Mouse (Mus musculus) lung, postnatal 0 days (tissue): ENCODE results near the gene Art5. TPM values are rescaled to one million over a fixed set of nuclear protein-coding genes. Genes with fewer than 3 reads are reported as not detected.

Experiments
- ATAC-seq: fragments of 200-750 bp; cut with Nextera tagmentation; 2 replicates; pipeline ENCODE4 v1.8.0; 2017; ENCODE audit warnings: moderate library complexity
- DNase-seq: peaks from one replicate; pipeline ENCODE4 v3.0.0-alpha.2; 2016; ENCODE audit warnings: low spot score
- H3K27ac ChIP-seq: fragments of 300-500 bp; sonication (generic); 2 replicates; pipeline ENCODE4 v1.5.1; 2014; ENCODE audit warnings: antibody characterized with exemption, mild to moderate bottlenecking, low read length, mixed read lengths
- H3K27me3 ChIP-seq: fragments of 300-500 bp; sonication (generic); replicated peaks from 2 replicates; pipeline ENCODE4 v1.6.1; 2014; ENCODE audit warnings: low read length, mixed read lengths; ENCODE audit not compliant: insufficient read depth
- H3K36me3 ChIP-seq: fragments of 300-500 bp; sonication (generic); 2 replicates; pipeline ENCODE4 v1.6.1; 2014; ENCODE audit warnings: low read length, mixed read lengths; ENCODE audit not compliant: insufficient read depth
- H3K4me1 ChIP-seq: fragments of 300-500 bp; sonication (generic); 2 replicates; pipeline ENCODE4 v1.6.1; 2014; ENCODE audit warnings: antibody characterized with exemption, low read depth, low read length, mixed read lengths; ENCODE audit not compliant: insufficient read depth
- H3K4me2 ChIP-seq: fragments of 300-500 bp; sonication (generic); replicated peaks from 2 replicates; pipeline ENCODE4 v1.6.1; 2014; ENCODE audit warnings: low read depth, mild to moderate bottlenecking, low read length, moderate library complexity, mixed read lengths
- H3K4me3 ChIP-seq: fragments of 300-500 bp; sonication (generic); 2 replicates; pipeline ENCODE4 v1.5.1; 2014; ENCODE audit warnings: low read depth, low read length
- H3K9ac ChIP-seq: fragments of 300-500 bp; sonication (generic); replicated peaks from 2 replicates; pipeline ENCODE4 v1.6.1; 2014; ENCODE audit warnings: low read depth, mild to moderate bottlenecking
- H3K9me3 ChIP-seq: fragments of 300-500 bp; sonication (generic); 2 replicates; pipeline ENCODE4 v1.6.1; 2016; ENCODE audit warnings: low read length, mixed read lengths
- CTCF ChIP-seq: IDR thresholded peaks from 2 replicates; pipeline ENCODE4 v1.5.1; 2016; ENCODE audit warnings: antibody characterized with exemption, mild to moderate bottlenecking
- EP300 ChIP-seq: IDR thresholded peaks from 2 replicates; pipeline ENCODE4 v1.6.1; 2016; ENCODE audit warnings: antibody characterized with exemption, mild to moderate bottlenecking, control low read depth
- WGBS: fragments of 180-500 bp; shearing (Covaris S2); extraction: QIAGEN DNeasy Blood & Tissue Kit; methylation state at CpG from one replicate; pipeline ENCODE4 v1.1.7; 2014; 5-methylcytosine and 5-hydroxymethylcytosine counted together
- polyA plus RNA-seq: library from polyadenylated mRNA; unstranded; fragments of >200 nt; fragmentation: Nextera tagmentation; extraction: Ambion mirVana; gene quantifications from 2 replicates; pipeline ENCODE4 v1.2.1, GENCODE M21; 2015

Gene Art5
- polyA plus RNA-seq, 1 experiment from 2014 or later = 0.68 TPM

- no peak overlapping the region for H3K4me2 ChIP-seq
- H3K9me3 ChIP-seq = no peaks in the 10 kb centered on the region
- H3K4me3 ChIP-seq = no peak overlapping the region
- DNase-seq = peak; percentile 26
- WGBS = 73% methylated on average over 7 of the region's 7 CpGs
- TF ChIP-seq EP300 = no peak
- TF ChIP-seq CTCF = peak; percentile 73
- no peak for ATAC-seq
- H3K9ac ChIP-seq = no peak overlapping the region
- H3K36me3 ChIP-seq = peaks cover 30% of the 10 kb centered on the region
- no peaks in the 10 kb centered on the region for H3K27me3 ChIP-seq
- no peaks in the 10 kb centered on the region for H3K4me1 ChIP-seq
- no peak overlapping the region for H3K27ac ChIP-seq
Observed at GRCm38 (mm10) chr7:102076714-102077296, 32.5 kb downstream of the Art5 start.

GRCm38 (mm10) chr7:102066363-102066762 is 42.9 kb downstream of the Art5 start:
- no peaks in the 10 kb centered on the region for H3K27me3 ChIP-seq
- no peaks in the 10 kb centered on the region for H3K36me3 ChIP-seq
- H3K9ac ChIP-seq = 0 out of 2 replicates have a peak overlapping the region, but pooled peaks have one; percentile 48
- no peaks in the 10 kb centered on the region for H3K9me3 ChIP-seq
- ATAC-seq = no peak
- WGBS = 56% methylated on average over 6 of the region's 6 CpGs
- H3K4me2 ChIP-seq = peak overlapping the region; percentile 75
- H3K27ac ChIP-seq = no peak overlapping the region
- no peak for DNase-seq
- peaks cover 13% of the 10 kb centered on the region; the same call in 1 of the 2 replicates for H3K4me1 ChIP-seq
- no peak for TF ChIP-seq CTCF
- TF ChIP-seq EP300 = no peak
- peak overlapping the region; percentile 62; the same call in 1 of the 2 replicates for H3K4me3 ChIP-seq

- ATAC-seq (peak; percentile 99), DNase-seq (peak; percentile 97)
- under 1% methylated on average over 56 of the region's 56 CpGs for WGBS
- peak within 1 kb of the TSS; percentile 48 for H3K9ac ChIP-seq
- TF ChIP-seq EP300 (no peak), CTCF (no peak)
- H3K4me1 ChIP-seq = peaks cover 13% of the 10 kb centered on the region; the same call in 1 of the 2 replicates
- peak within 1 kb of the TSS; percentile 79 for H3K27ac ChIP-seq
- H3K36me3 ChIP-seq = no peaks in the 10 kb centered on the region
- no peaks in the 10 kb centered on the region for H3K9me3 ChIP-seq
- H3K27me3 ChIP-seq = no peaks in the 10 kb centered on the region
- H3K4me3 ChIP-seq = peak within 1 kb of the TSS; percentile 62
- H3K4me2 ChIP-seq = peak within 1 kb of the TSS; percentile 75
Observed at GRCm38 (mm10) chr7:102065046-102065891, 44.0 kb downstream of the Art5 start, which contains the start of the genes Rnf121, Xndc1 and Xntrpc. Gene Rnf121 (minus strand): TSS chr7:102065469. Gene Xndc1 (plus strand): TSS chr7:102065511. Gene Xntrpc (plus strand): TSS chr7:102065713.

DNA sequence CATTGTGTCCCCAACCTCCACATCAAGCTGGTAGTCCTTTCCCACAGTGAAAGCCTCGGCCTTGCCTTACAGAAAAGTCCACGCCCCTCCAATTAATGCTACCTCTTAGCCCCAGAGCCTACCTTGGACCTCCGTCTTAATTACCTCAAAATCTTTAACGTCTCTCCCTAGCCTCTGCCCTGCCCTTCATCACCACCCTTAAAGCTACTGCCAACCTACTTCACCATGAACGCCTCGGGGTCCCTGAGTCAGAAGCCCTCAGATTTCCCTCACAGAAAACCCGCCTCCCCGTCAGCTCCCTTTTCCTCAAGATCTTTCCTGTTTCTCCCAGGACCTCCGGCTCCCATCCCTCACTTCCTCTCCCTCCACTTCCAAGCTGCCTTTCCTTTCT is 44.6 kb downstream of the Art5 start:
- Histone ChIP-seq H3K27me3 (no peaks in the 10 kb centered on the region), H3K4me2 (peak overlapping the region; percentile 75), H3K36me3 (no peaks in the 10 kb centered on the region), H3K4me3 (peak overlapping the region; percentile 62), H3K9me3 (no peaks in the 10 kb centered on the region), H3K27ac (peak overlapping the region; percentile 79; the same call in 1 of the 2 replicates), H3K4me1 (peaks cover 13% of the 10 kb centered on the region; the same call in 1 of the 2 replicates), H3K9ac (peak overlapping the region; percentile 48)
- no peak for TF ChIP-seq EP300
- TF ChIP-seq CTCF = no peak
- no peak for DNase-seq
- under 1% methylated on average over 9 of the region's 9 CpGs for WGBS
- ATAC-seq = peak; percentile 7

GRCm38 (mm10) chr7:102063891-102064290 is 45.4 kb downstream of the Art5 start:
- ATAC-seq = no peak
- H3K27ac ChIP-seq = no peak overlapping the region
- peaks cover 13% of the 10 kb centered on the region; the same call in 1 of the 2 replicates for H3K4me1 ChIP-seq
- TF ChIP-seq EP300 (no peak), CTCF (no peak)
- no peak overlapping the region for H3K4me3 ChIP-seq
- WGBS = 59% methylated on average over 9 of the region's 9 CpGs
- H3K36me3 ChIP-seq = no peaks in the 10 kb centered on the region; the same call in 1 of the 2 replicates
- H3K9me3 ChIP-seq = no peaks in the 10 kb centered on the region
- no peaks in the 10 kb centered on the region for H3K27me3 ChIP-seq
- no peak for DNase-seq
- no peak overlapping the region for H3K9ac ChIP-seq
- peak overlapping the region; percentile 75; the same call in 1 of the 2 replicates for H3K4me2 ChIP-seq

DNA sequence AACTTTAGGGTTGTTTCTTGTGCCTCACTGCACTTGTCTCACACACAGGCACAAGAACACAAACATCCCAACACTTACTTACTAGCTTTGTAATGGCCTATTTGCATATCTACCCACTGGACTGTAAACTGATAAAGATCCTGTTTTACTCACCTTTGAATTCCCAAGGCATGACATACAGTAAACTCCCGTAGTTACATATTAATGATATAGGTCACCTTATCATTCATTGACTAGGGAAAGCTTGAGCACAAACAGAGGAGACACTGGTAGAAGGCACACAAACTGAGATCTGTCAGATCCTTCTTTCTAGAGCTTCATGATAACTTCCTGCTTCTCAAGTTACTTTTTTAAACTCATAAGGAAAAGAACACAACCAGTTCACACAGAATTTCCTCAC is 47.1 kb downstream of the Art5 start:
- peaks cover 13% of the 10 kb centered on the region; the same call in 1 of the 2 replicates for H3K4me1 ChIP-seq

More for the DNA sequence above, 47.1 kb downstream of the Art5 start:
- H3K4me2 ChIP-seq = no peak overlapping the region
- H3K27me3 ChIP-seq = no peaks in the 10 kb centered on the region
- no peaks in the 10 kb centered on the region for H3K9me3 ChIP-seq
- no peak for ATAC-seq
- TF ChIP-seq CTCF (no peak), EP300 (no peak)
- no peak overlapping the region for H3K9ac ChIP-seq
- no peak overlapping the region for H3K4me3 ChIP-seq
- no peak overlapping the region for H3K27ac ChIP-seq
- H3K36me3 ChIP-seq = no peaks in the 10 kb centered on the region; the same call in 1 of the 2 replicates
- WGBS = 71% methylated on average over 1 of the region's 1 CpGs
- DNase-seq = no peak
